Mouse (Mus musculus): ENCODE measurements around the gene Mul1.

Gene Mul1

DNA sequence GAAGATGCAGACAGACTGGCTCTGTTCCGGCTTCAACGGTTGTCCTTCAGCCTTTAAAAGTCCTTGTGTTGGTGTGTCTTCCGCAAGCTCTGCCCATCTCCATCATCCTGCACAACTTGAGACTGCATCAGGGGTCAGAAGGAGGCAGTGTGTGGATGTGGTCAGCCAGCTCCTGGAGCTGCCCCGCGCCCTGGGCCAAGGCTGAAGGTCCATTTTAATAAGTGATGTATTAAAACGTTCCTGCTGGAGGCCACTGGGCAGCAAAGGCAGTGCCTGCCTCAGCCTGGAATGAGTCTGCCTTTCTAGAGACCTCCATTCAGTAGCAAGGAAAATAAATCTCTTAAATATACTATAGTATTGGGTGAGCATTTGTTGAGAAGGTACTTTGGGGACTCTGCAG, 25.3 kb downstream of the Mul1 start:
- no peak for DNase-seq (ENCODE audit: extremely low read depth, insufficient read length, low spot score)

DNA sequence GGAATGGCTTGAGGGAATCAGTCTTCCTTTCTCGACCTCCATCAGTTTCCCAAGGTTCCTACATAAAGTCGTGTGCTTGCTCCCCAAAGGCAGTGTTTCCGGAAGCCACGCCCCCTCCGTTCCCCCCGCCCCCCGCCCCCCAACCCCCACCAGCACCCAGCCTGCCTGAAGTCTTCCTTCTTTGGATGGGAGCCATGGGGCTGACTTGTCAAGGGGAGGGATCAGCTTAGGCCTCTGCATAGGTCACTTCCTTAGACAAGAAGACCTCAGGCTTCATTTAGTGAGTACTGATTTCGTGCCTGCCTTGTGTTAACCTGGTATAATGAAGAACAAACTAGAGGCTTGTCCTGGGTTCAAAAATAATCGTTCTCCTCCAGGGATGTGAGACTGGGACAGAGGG, 26.4 kb downstream of the Mul1 start:
- no peak for DNase-seq (ENCODE audit: extremely low read depth, insufficient read length, low spot score)

DNA sequence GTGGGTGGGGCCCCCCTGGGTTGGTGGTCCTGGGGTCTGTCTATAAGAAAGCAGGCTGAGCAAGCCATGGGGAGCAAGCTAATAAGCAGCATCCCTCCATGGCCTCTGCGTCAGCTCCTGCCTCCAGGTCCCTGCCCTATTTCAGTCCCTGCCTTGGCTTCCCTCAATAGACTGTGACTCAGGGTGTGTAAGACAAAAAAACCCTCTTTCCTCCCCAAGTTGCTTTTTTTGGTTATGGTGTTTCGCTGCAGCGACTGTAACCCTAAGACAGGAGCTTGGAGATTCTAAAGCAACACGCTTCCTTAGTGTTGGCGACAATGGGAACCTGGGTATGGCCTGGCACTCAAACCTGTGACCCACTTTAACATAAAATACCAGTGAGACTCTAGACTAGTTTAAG, 27.0 kb downstream of the Mul1 start:
- DNase-seq (ENCODE audit: extremely low read depth, insufficient read length, low spot score): no peak

DNA sequence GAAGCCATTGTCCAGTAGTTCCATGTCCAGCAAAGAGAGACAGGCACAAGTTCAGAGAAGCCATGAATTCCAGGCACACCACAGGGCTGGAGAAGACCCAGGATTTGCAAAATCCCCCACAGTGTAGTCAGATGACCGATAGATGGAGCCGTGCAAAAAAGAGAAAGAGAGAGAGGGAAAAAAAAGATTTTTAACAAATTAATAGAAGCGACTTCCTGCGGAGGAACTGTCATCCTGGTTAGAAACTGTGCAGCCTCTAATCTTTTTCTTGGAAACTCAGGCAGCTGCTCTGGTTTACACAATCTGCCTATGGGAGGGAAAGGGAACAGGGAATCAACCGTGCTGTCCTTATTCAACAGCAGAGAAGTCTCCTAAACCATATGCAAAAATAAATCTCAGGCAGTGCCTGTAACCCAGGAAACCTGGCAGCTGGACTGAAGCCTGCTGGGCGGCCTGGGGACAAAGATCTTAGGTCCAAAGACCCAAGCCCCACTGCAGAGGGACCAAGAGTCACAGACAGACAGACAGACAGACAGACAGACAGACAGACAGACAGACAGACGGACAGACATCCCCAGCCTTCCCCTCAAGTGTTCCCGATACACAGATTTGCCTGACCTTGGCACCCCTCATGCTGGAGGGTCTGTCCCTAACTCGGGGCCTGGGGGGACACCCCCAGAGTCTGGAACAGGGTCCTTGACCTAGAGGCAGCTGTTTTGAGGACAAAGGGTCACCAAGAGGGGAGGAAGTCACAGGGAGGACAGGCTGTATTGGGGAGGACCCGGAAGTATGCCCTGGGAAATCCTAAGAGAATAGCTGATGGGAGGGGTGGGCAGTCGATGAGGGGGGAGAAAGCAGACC, 28.7 kb downstream of the Mul1 start:
- no peak for DNase-seq (ENCODE audit: extremely low read depth, insufficient read length, low spot score)

DNA sequence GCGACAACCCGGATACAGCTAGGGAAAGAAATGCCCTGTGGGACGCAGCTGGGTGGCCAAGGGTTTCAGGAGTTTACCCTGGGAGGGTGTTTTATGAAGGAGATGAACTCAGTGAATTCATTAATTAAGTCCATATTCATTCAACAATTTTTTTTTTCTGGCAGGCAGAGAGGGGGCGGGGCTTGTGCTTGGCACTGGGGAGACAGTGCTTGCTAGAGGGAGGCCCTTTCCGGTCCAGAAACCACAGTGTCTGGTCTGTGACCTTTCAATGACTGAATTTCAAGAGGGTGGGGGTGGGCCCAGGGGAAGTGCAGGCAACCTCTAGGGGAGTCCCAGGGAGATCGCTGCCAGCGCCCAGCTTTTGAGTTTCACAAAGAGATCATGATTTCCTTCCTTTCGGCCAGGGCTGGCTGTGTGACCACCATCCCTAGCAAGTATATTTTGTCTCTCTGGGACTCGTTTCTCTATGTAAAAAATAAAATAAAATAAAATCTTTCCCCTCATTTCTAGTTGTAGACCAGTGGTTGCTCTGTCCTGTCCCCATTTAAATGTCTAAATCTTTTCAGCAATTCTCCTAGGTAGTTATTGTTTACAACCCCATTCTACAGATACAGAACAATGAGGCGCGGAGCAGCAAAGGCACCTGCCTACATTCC, 29.5 kb downstream of the Mul1 start:
- DNase-seq (ENCODE audit: extremely low read depth, insufficient read length, low spot score): peak; percentile 51

DNA sequence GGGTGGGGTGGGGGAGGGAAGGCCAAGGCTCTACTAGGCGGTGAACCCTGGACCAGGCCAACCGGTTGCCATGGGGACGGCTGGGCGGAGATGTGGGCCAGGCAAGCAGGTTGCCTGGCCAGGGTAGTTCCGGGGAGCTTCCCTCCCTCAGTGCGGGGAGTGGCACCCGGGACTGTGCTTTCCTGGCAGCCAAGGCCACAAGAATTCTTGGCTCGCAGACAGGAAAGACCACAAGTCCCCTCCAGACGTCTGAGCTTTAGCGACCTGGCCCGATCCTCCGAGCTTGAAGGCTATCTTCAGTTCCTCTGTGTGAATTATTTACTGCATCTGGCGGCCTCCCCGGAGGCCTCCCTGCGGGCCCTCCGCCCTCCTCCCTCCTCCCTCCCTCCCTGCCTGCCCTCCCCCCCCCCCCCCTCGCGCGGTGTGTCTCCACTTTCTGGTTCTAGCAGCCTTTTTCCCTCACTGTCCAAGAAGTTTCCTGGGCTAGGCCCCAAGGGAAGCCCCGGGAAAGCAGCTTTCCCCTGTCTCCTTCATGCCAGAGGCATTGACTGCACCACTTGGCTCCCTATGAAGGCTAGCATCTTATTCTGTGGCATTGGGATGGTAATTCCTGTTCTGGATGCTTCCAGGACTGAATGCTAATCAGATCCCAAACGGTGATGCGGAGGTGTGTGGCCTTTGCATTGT, 30.3 kb downstream of the Mul1 start:
- peak; percentile 77 for DNase-seq (ENCODE audit: extremely low read depth, insufficient read length, low spot score)

DNA sequence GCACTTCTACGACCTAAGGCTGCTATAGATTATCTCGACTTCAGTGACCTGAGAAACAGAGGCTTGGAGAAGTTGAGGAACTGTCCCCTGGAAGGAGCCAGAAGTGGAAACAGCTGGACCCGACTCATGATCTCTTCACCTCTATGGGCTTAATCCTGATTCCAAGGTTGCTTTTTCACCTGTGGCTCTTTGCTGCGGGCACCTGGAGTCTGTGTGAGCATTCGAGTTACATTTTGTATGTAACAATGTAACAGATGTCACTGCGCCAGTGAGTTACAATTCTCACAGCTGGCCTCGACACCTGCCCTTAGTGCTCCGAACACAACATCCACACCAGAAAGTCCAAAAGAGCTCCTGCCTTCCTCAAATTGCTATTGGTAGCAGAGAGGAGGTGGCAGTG, 31.0 kb downstream of the Mul1 start:
- no peak for DNase-seq (ENCODE audit: extremely low read depth, insufficient read length, low spot score)

DNA sequence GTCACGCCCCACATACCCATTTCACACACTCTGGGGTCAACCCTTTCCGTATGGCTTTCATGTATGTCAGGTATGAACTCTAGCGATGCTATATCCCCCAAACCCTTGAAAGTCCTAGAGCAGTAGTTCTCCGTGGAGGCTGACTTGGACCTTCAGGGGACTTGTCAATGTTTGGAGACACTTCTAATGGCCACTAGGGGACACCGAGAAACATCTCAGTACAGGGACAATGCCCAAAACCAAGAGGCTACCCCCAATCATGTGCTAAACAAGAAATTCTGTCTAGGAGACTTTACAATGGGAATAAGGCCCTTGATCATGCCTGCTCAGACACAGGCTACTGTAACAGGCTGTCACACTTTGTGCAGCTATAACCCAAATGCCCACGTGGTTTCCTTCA, 32.2 kb downstream of the Mul1 start:
- no peak for DNase-seq (ENCODE audit: extremely low read depth, insufficient read length, low spot score)

- no peak for DNase-seq (ENCODE audit: extremely low read depth, insufficient read length, low spot score)
These were observed 33.0 kb downstream of the Mul1 start for GRCm38 (mm10) chr4:138467451-138467850.

- DNase-seq (ENCODE audit: extremely low read depth, insufficient read length, low spot score): no peak
These were observed 34.6 kb downstream of the Mul1 start for GRCm38 (mm10) chr4:138469080-138469479.

GRCm38 (mm10) chr4:138471241-138471640, 36.8 kb downstream of the Mul1 start:
- no peak for DNase-seq (ENCODE audit: extremely low read depth, insufficient read length, low spot score)

GRCm38 (mm10) chr4:138479595-138479994, 45.1 kb downstream of the Mul1 start:
- DNase-seq (ENCODE audit: extremely low read depth, insufficient read length, low spot score): no peak

- no peak for DNase-seq (ENCODE audit: extremely low read depth, insufficient read length, low spot score)
These were observed 46.5 kb downstream of the Mul1 start for GRCm38 (mm10) chr4:138480962-138481361.

DNA sequence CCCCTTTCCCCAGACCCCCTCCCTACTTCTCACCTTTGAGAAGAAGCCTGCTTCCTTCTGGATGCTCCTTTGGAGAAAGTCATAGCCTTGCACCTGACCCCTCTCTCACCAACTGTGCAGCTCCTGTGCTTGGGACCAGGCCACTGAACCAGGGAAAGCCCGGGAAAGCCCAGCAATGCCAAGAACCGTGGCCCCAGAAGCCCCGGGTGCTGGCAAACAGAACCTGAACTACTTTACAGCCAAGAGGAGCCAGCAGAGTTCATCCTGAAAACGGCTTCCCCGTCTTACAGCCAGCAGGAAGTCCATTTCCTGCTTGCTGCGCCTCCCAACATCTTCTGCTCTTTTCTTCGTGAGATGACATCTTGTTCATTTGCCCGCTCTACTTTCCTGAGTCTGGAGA, 48.2 kb downstream of the Mul1 start:
- DNase-seq (ENCODE audit: extremely low read depth, insufficient read length, low spot score): no peak

GRCm38 (mm10) chr4:138488241-138488640, 53.8 kb downstream of the Mul1 start:
- DNase-seq (ENCODE audit: extremely low read depth, insufficient read length, low spot score): no peak

GRCm38 (mm10) chr4:138491088-138491487, 56.6 kb downstream of the Mul1 start:
- no peak for DNase-seq (ENCODE audit: extremely low read depth, insufficient read length, low spot score)
